Mouse (Mus musculus): Measurements from ENCODE around the gene Kremen1. TPM values are rescaled to one million over a fixed set of nuclear protein-coding genes. Genes with fewer than 3 reads are reported as not detected.

Kremen1 gene
- polyA plus RNA-seq, 1 experiment = 27.8 TPM

GRCm38 (mm10) chr11:5259944-5260598 lies 1.3 kb downstream of the Kremen1 start:
- no peak for TF ChIP-seq CTCF (IDR thresholded peaks at IDR 0.05; ENCODE audit: low read depth, low read length)
- TF ChIP-seq EP300 (IDR thresholded peaks at IDR 0.05; ENCODE audit: insufficient read depth, low read depth, low read length) = no peak
- no peak for TF ChIP-seq POLR2A (IDR thresholded peaks at IDR 0.05; ENCODE audit: insufficient read depth, low read length)
- Histone ChIP-seq H3K4me1 (ENCODE audit: control insufficient read depth, insufficient read depth, low read length) (peaks cover 3% of the 10 kb centered on the region), H3K27me3 (ENCODE audit: control insufficient read depth, insufficient read depth, low read length, poor library complexity, severe bottlenecking) (no peaks in the 10 kb centered on the region), H3K9ac (ENCODE audit: low read depth, poor library complexity, severe bottlenecking) (no peak overlapping the region), H3K36me3 (ENCODE audit: control insufficient read depth, insufficient read depth, low read length, poor library complexity, severe bottlenecking) (no peaks in the 10 kb centered on the region), H3K27ac (ENCODE audit: insufficient read depth, low read length) (no peak overlapping the region), H3K4me3 (ENCODE audit: low read depth, low read length) (no peak overlapping the region), H3K9me3 (replicated peaks; ENCODE audit: control insufficient read depth, insufficient read depth, low read length, poor library complexity, severe bottlenecking) (no peaks in the 10 kb centered on the region)

GRCm38 (mm10) chr11:5258036-5258435 lies 3.3 kb downstream of the Kremen1 start:
- no peak overlapping the region for H3K4me3 ChIP-seq (ENCODE audit: low read depth, low read length)
- H3K27me3 ChIP-seq (ENCODE audit: control insufficient read depth, insufficient read depth, low read length, poor library complexity, severe bottlenecking) = no peaks in the 10 kb centered on the region
- no peaks in the 10 kb centered on the region for H3K9me3 ChIP-seq (replicated peaks; ENCODE audit: control insufficient read depth, insufficient read depth, low read length, poor library complexity, severe bottlenecking)
- H3K9ac ChIP-seq (ENCODE audit: low read depth, poor library complexity, severe bottlenecking) = no peak overlapping the region
- peaks cover 2% of the 10 kb centered on the region for H3K4me1 ChIP-seq (ENCODE audit: control insufficient read depth, insufficient read depth, low read length)
- H3K27ac ChIP-seq (ENCODE audit: insufficient read depth, low read length) = no peak overlapping the region
- H3K36me3 ChIP-seq (ENCODE audit: control insufficient read depth, insufficient read depth, low read length, poor library complexity, severe bottlenecking) = no peaks in the 10 kb centered on the region
- TF ChIP-seq CTCF (IDR thresholded peaks at IDR 0.05; ENCODE audit: low read depth, low read length) (no peak), EP300 (IDR thresholded peaks at IDR 0.05; ENCODE audit: insufficient read depth, low read depth, low read length) (no peak), POLR2A (IDR thresholded peaks at IDR 0.05; ENCODE audit: insufficient read depth, low read length) (no peak)

- Histone ChIP-seq H3K36me3 (ENCODE audit: control insufficient read depth, insufficient read depth, low read length, poor library complexity, severe bottlenecking) (no peaks in the 10 kb centered on the region), H3K27me3 (ENCODE audit: control insufficient read depth, insufficient read depth, low read length, poor library complexity, severe bottlenecking) (no peaks in the 10 kb centered on the region), H3K4me1 (ENCODE audit: control insufficient read depth, insufficient read depth, low read length) (peaks cover 5% of the 10 kb centered on the region), H3K9ac (ENCODE audit: low read depth, poor library complexity, severe bottlenecking) (no peak overlapping the region), H3K4me3 (ENCODE audit: low read depth, low read length) (no peak overlapping the region), H3K9me3 (replicated peaks; ENCODE audit: control insufficient read depth, insufficient read depth, low read length, poor library complexity, severe bottlenecking) (no peaks in the 10 kb centered on the region), H3K27ac (ENCODE audit: insufficient read depth, low read length) (no peak overlapping the region)
- TF ChIP-seq EP300 (IDR thresholded peaks at IDR 0.05; ENCODE audit: insufficient read depth, low read depth, low read length) = no peak
Measured at GRCm38 (mm10) chr11:5257151-5257862, 4.1 kb downstream of the Kremen1 start.

GRCm38 (mm10) chr11:5255509-5256014 lies 5.8 kb downstream of the Kremen1 start:
- no peaks in the 10 kb centered on the region for H3K27me3 ChIP-seq (ENCODE audit: control insufficient read depth, insufficient read depth, low read length, poor library complexity, severe bottlenecking)
- no peaks in the 10 kb centered on the region for H3K9me3 ChIP-seq (replicated peaks; ENCODE audit: control insufficient read depth, insufficient read depth, low read length, poor library complexity, severe bottlenecking)
- no peak for TF ChIP-seq EP300 (IDR thresholded peaks at IDR 0.05; ENCODE audit: insufficient read depth, low read depth, low read length)
- no peak for TF ChIP-seq CTCF (IDR thresholded peaks at IDR 0.05; ENCODE audit: low read depth, low read length)
- no peak for TF ChIP-seq POLR2A (IDR thresholded peaks at IDR 0.05; ENCODE audit: insufficient read depth, low read length)
- H3K4me3 ChIP-seq (ENCODE audit: low read depth, low read length) = no peak overlapping the region
- no peaks in the 10 kb centered on the region for H3K36me3 ChIP-seq (ENCODE audit: control insufficient read depth, insufficient read depth, low read length, poor library complexity, severe bottlenecking)
- H3K4me1 ChIP-seq (ENCODE audit: control insufficient read depth, insufficient read depth, low read length) = peaks cover 5% of the 10 kb centered on the region
- H3K27ac ChIP-seq (ENCODE audit: insufficient read depth, low read length) = no peak overlapping the region
- H3K9ac ChIP-seq (ENCODE audit: low read depth, poor library complexity, severe bottlenecking) = no peak overlapping the region

- no peaks in the 10 kb centered on the region for H3K36me3 ChIP-seq (ENCODE audit: control insufficient read depth, insufficient read depth, low read length, poor library complexity, severe bottlenecking)
- no peak overlapping the region for H3K4me3 ChIP-seq (ENCODE audit: low read depth, low read length)
- peaks cover 5% of the 10 kb centered on the region for H3K4me1 ChIP-seq (ENCODE audit: control insufficient read depth, insufficient read depth, low read length)
- H3K9me3 ChIP-seq (replicated peaks; ENCODE audit: control insufficient read depth, insufficient read depth, low read length, poor library complexity, severe bottlenecking) = no peaks in the 10 kb centered on the region
- H3K9ac ChIP-seq (ENCODE audit: low read depth, poor library complexity, severe bottlenecking) = no peak overlapping the region
- no peak for TF ChIP-seq CTCF (IDR thresholded peaks at IDR 0.05; ENCODE audit: low read depth, low read length)
- H3K27me3 ChIP-seq (ENCODE audit: control insufficient read depth, insufficient read depth, low read length, poor library complexity, severe bottlenecking) = no peaks in the 10 kb centered on the region
- no peak overlapping the region for H3K27ac ChIP-seq (ENCODE audit: insufficient read depth, low read length)
Measured at GRCm38 (mm10) chr11:5254016-5254415, 7.3 kb downstream of the Kremen1 start.

GRCm38 (mm10) chr11:5253528-5253927 lies 7.8 kb downstream of the Kremen1 start:
- Histone ChIP-seq H3K9ac (ENCODE audit: low read depth, poor library complexity, severe bottlenecking) (no peak overlapping the region), H3K4me3 (ENCODE audit: low read depth, low read length) (no peak overlapping the region), H3K9me3 (replicated peaks; ENCODE audit: control insufficient read depth, insufficient read depth, low read length, poor library complexity, severe bottlenecking) (no peaks in the 10 kb centered on the region), H3K36me3 (ENCODE audit: control insufficient read depth, insufficient read depth, low read length, poor library complexity, severe bottlenecking) (no peaks in the 10 kb centered on the region), H3K4me1 (ENCODE audit: control insufficient read depth, insufficient read depth, low read length) (peaks cover 5% of the 10 kb centered on the region), H3K27ac (ENCODE audit: insufficient read depth, low read length) (no peak overlapping the region), H3K27me3 (ENCODE audit: control insufficient read depth, insufficient read depth, low read length, poor library complexity, severe bottlenecking) (no peaks in the 10 kb centered on the region)
- TF ChIP-seq EP300 (IDR thresholded peaks at IDR 0.05; ENCODE audit: insufficient read depth, low read depth, low read length) (no peak), CTCF (IDR thresholded peaks at IDR 0.05; ENCODE audit: low read depth, low read length) (no peak), POLR2A (IDR thresholded peaks at IDR 0.05; ENCODE audit: insufficient read depth, low read length) (no peak)

Data from ES-Bruce4 (cell line).